Mouse (Mus musculus) left cerebral cortex, postnatal 10 days (tissue): Measurements from ENCODE around the gene Prune1. TPM values are rescaled to one million over a fixed set of nuclear protein-coding genes. Genes with fewer than 3 reads are reported as not detected.

Source experiments
- DNase-seq, 2 experiments: peaks; one replicate each; pipeline ENCODE4 v3.0.0; 2021 to 2022; ENCODE audit warnings: low spot score in 2 of 2, mixed read lengths in 1 of 2; ENCODE audit errors: extremely low spot score in 1 of 2
- intact Hi-C: fragments of 180-260 bp; cut with DNase I; formaldehyde crosslinking; loops from one replicate; pipeline ENCODE4 v1.15.1; 2025
- total RNA-seq, 2 experiments: library from RNA; stranded (reverse); gene quantifications; 2 replicates each; pipeline ENCODE4 v1.2.3; 2021

Prune1 gene
- total RNA-seq, 2 experiments from 2014 or later: 44.3 to 46.4 TPM

DNA sequence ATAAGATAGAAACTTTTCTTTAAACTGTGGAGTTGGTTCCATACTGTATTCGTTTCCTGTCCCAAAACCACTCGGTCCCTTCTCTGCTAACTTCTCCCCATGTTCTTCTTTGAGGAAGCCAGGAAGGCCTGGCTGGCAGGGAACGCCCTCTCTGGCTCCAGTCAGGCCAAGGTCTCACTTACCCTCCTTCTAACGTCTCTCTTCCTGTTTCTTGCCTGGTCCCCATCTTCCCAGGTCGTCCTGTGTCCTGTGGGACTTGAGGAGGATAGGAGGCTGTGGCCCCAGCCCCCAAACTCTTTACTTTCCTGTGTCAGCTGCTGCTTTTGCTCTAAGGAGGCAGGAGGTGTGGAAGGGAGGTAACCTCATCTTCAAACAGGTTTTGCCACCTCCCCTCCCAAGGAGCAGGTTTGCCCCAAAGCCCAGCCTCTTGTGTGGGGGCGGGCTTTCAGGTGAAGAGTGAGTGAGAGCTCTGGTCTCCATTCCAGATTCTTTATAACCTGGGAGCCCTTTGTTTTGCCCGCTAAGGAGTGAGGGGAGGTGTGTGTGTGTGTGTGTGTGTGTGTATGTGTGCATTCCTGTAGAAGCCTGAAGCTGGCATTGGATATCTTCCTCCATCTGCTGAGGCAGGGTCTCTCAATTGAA is 31.0 kb downstream of the Prune1 start, which contains the start of gene Bnipl:
Gene Bnipl (minus strand): TSS at position 411 of the 642 bp plus-strand sequence.
- intact Hi-C loops: no loop called here
- DNase-seq: no peak

DNA sequence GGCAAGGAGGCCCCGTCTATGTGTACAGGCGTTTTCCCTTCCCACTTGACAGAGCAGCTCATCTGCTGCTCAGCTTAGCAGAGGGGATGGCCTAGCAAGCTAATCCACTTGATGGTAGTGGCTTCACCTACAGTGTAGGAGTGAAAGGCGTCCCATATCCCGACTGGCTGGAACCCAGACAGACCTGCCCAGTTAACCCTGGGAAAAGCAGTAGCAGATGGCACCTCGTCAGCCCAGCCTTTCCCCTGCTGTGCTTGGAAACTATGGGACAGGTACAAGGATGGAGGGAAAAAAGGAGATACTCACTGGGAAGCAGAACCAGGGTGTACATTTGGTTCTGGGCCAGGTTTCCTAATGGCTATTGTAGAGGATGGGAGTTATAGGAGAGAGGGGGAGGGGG is 31.5 kb downstream of the Prune1 start:
- intact Hi-C loops: no loop called here
- no peak for DNase-seq

- intact Hi-C loops: no loop called here
- no peak for DNase-seq
These were observed 34.1 kb downstream of the Prune1 start for GRCm38 (mm10) chr3:95247660-95248336.

GRCm38 (mm10) chr3:95246465-95247231 is 35.2 kb downstream of the Prune1 start:
- DNase-seq: peak; percentile 64 to 84
- intact Hi-C loops: no loop called here

- intact Hi-C loops: no loop called here
- no peak for DNase-seq
These were observed 38.8 kb downstream of the Prune1 start for GRCm38 (mm10) chr3:95243086-95243485.

GRCm38 (mm10) chr3:95241498-95241897 is 40.4 kb downstream of the Prune1 start, which contains the start of gene Gm128:
Gene Gm128, minus strand, starts transcription at chr3:95241598.
- intact Hi-C loops: no loop called here
- no peak for DNase-seq

- intact Hi-C loops: no loop called here
- no peak for DNase-seq
These were observed 41.0 kb downstream of the Prune1 start for GRCm38 (mm10) chr3:95240900-95241299.

DNA sequence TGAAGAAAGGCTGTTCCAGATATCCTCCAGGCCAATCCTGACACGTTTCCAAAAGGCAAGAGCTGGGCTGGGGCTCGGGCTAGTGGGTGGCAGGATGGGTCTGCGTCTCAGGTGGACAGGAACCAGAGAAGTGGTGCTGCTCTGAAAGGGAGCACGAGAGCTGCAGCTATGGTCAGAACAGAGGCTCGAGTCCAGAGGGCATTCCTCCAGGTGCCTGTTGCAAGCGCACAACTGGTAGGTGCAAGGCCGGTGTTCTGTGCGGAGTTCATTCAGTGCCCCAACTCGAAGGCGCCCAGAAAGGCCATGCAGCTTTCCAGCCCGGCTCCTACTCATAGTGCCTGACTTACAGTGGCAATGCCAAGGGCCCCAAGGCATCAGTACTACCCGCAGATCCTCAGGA is 41.9 kb downstream of the Prune1 start:
- no peak for DNase-seq
- intact Hi-C loops: no loop called here

- intact Hi-C loops: no loop called here
- DNase-seq: no peak
These were observed 42.9 kb downstream of the Prune1 start for GRCm38 (mm10) chr3:95239022-95239421.

GRCm38 (mm10) chr3:95237541-95238099 is 44.3 kb downstream of the Prune1 start:
- no peak for DNase-seq
- intact Hi-C loops: no loop called here

DNA sequence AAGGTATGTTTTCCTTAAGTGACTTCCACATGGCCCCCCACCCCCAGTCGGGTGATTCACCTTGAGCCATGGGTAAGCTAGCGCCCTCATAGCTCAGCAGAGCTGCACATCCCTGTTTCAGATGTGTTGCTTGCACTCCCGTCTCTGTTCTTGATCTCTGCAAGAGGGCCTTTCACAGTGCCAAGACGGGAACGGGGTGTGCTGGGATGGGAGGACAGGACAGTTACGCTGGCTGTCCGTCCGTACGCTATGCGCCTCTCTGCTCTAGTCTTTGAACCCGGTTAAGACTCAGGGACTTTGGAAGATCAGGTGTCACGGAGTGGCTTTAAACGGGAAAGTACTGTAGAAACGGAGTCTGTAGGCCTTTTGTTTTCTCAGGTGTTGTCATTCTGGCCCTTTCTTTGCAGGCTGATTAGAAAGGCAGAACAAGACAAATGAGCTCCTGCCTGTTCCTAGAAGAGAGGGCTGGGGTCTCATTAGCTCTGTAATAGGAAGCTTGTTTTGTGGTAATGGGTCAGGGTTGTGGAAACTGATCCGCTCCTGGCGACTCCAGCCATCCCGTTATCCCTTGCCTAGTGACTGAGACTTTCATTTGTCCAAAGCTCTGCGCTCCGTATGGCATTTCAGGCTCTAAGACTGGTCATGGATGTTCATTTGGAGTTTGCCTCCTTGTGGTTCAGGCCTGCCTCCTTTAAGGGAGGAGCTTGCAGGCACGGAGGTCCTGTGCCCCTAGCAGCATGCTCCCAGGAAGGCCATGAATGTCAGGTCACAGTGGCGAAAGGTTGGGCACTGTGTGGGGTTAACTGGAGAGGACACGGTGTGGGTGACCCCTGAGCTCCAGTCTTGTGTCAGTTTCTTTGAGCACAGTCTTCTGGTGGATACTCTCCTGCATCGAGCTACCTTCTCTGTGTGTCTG is 46.2 kb downstream of the Prune1 start:
- intact Hi-C loops: no loop called here
- DNase-seq: no peak

- intact Hi-C loops: no loop called here
These were observed 48.4 kb downstream of the Prune1 start for GRCm38 (mm10) chr3:95233303-95233980.

DNA sequence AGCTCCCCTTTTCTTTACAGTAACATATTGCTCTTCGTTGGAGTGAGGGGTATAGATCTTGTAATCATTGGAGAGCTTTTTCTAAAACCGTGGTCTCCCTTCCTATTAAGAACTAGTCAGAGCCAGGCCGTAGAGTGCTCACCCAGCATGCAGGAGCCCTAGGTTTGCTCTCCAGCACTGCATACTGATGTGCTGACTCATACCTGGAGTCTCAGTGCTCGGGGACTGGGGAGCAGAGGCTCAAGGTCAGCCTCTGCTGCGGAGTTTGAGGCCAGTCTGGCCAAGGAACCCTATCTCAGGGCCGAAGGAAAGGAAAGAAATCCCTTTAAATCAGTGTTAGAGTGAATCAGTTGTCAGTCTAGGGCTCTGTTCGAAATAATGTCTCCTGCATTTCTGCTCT is 49.1 kb downstream of the Prune1 start:
- DNase-seq: no peak
- intact Hi-C loops: no loop called here

More at GRCm38 (mm10) chr3:95233303-95233980, 48.4 kb downstream of the Prune1 start:
- DNase-seq: no peak

DNA sequence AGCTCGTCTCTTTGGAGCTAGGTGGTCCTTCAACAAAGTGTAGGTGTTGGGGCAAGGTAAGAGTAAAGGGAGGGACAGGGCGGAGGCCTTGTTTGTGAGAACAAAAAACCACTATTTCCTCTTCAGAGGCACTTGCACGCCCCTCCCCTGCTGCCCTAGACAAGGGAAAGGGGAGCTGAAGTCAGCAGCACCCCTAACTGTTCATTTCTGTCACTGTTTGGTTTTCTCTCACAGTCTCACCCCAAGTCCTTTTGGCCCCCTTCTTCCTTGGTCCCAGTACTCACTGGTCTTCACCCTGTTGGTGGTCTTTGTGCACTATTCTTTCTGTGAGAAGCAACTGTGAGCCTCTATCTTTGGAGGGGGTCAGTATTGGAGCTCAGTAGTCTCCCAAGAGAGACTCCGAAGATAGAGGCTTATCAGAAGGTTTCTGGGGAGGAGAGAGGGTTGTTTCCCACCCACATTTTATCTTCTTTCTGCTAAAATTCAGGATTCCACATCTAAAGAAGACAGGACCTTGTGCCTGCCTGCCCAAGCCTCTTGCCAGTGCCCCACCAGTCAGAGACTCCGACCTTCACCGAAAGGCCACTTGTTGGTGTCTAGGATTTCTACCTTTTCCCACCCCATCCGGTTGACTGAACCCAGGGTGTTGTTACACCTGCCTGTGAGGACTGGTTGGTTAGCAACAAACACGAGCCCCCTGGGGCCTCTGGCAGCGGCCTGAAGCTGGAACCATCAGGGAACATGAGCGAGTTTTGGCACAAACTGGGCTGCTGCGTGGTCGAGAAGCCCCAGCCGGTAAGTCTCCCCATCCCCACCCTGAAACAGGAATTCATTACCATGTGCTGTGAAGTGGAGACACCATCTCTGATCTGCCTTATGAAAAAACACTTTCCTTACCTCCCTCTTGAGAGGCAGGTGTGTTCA is 50.3 kb downstream of the Prune1 start, which contains the start of gene Mllt11:
Gene Mllt11 (minus strand): TSS at position 874 of the 924 bp plus-strand sequence.
- DNase-seq: no peak
- intact Hi-C loops: no loop called here

DNA sequence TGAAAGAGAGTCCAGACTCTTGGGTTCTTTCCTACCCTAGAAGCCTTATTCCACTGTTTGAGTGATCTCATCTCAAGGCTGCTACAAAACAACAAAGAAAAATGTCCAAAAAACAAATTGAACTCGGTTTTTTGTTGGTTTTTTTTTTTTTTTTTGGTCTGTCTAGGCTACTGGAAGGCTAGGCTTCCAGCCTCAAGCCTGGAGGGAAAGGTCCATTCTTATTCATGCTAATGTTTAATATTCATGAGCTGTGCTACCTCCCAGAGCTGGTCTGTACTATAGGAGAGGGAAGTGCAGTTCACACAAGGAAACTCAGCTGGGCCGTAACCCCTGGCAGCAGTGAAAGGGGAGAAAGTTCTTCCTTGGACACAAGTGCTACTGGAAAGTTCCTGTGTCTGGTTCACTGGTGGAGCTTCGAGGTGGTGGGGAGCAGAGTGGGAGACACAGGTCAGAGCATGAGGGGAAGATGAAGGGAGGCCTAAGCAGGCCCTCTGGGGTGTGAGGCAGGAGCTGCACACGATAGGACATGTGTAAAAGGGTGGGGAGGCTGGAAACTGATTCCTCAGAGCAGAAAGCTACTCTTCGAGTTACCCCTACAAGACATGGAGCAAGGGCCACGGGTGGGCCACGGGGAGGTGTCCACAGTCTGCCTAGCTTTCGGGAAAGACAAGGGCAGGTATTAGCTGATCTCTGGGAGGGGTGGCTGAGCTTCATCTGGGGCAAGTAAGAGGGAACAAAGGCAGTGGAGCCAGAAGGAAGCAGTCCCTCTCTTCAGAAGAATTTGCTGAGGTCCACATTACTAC is 51.2 kb downstream of the Prune1 start:
- intact Hi-C loops: no loop called here
- no peak for DNase-seq
